Mouse (Mus musculus) cerebellum, adult 8-10 months (tissue): ENCODE measurements around the gene Gm20388.
A peak's percentile ranks its signal among the peaks of the same experiment; 100 is the strongest.
"Not testable (repeated sequence)": the region's sequence is repeated elsewhere in the genome, so short reads cannot be mapped to it uniquely, and the experiment has no call there.

Experiments
- DNase-seq: peaks from one replicate; pipeline ENCODE4 v3.0.0; 2022

The Gm20388 gene

DNA sequence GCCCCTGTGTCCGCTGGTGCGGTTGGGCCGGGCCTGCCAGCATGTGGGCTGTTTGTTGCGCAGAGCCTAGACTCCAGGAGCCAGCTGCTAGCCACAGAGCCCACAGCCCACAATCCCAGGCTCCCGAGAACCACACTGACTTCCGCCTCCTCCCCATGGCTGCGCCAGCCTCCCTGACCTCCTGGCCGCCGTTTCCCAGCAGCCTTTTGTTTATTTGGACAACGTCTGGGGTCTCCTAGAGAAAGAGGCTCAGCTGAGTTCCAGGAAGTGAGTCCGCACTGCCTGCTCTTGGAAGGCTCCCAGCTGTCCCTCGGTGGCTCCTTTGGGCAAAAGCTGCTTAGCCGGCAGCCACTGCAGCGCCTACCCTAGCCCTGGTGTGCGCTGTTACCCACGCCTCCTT, 1754.7 kb downstream of the Gm20388 start:
- no peak for DNase-seq

DNA sequence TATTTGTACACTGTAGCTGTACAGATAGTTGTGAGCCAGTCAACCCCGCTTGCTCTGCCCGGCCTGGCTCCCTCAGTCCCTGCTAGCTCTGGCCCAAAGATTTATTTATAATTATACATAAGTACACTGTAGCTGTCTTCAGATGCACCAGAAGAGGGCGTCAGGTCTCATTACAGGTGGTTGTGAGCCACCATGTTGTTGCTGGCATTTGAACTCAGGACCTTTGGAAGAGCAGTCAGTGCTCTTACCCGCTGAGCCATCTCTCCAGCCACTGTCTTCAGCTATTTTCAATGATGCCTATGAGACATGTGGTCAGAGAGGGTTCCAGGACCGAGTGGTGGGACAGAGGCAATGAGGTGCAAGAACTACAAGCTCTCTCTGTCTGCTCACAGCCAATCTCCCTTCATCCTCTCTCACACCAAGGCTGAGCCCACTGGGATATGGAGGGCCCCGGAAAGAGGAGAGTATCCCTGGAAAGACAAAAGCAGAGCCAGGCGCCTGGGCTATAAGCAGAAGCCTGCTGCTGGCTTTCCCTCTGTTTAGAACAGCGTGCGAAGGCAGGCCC, 1757.4 kb downstream of the Gm20388 start:
- not testable (repeated sequence) for DNase-seq

DNA sequence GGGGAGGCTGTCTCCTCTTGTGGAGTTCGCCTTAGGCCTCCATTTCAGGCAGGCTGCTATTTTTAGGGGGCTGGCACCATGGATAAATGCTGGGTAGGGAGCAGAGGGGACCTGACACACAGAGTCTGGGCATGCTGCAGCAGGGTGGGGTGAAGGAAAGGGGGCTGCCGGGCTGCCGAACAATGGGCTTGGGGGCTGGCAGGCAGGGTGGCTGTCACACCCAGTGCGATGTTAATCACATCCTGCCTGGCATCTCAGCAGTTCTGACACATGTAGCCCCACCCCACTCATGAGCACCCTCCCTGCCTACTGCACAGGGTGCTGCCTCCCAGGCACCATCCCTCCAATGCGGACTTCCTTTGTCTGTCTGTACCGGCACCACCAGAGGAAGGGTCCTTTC, 1757.9 kb downstream of the Gm20388 start:
- no peak for DNase-seq

DNA sequence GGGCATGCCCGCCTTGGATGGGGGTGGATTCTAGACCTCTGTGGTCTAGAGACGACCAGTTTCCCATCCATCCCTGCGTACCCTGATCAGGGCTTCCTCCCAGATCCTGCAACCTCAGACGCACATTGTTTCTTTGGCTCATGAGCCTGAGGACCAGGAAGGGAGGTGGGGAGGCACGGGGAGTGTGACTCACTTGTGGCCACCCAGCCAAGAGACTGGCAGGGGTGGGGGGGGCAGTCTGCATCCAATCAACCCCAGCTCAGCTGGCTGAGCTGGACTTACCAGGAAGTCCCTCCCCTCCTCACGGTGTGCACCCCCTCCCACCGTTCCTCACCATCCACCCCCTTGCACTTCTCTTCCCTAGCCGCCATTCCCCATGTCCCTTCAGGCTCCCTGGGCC, 1758.6 kb downstream of the Gm20388 start:
- no peak for DNase-seq

DNA sequence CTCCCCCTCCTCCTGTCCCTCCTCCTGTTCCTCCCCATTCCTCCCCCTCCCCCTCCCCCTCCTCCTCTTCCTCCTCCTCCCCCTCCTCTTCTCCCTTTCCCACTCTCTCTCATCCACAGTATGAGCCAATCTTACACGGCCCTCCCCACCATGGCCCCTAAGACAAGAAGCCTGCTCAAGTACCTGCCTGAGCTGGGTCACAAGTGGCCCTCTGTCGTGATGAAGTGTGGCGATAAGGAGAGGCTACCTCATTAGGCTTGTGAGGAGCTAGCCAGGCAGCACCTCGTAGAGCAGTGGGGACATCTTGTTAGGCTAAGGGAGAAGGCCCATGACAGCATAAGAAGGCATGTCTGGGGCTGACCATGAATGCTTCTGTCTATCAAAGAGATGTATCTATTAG, 1762.5 kb downstream of the Gm20388 start:
- no peak for DNase-seq

DNA sequence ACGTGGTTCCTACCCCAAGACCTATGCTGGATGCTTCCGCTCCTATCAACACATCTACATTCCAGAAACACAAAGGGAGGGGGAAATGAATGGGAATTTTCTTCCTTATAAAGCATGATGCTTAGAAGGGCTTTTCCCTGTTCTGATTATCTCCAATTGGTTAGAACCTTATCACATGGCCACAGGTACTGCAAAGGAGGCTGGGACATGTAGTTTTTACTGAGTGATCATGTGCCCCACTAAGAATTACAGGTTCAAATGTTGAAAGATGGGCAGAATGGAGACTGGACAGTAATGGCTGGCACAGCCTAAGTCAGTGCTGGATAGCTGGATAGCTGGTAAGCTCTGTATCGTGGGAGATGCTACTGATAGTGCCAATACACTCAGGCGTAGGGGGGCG, 1763.3 kb downstream of the Gm20388 start:
- DNase-seq = no peak

DNA sequence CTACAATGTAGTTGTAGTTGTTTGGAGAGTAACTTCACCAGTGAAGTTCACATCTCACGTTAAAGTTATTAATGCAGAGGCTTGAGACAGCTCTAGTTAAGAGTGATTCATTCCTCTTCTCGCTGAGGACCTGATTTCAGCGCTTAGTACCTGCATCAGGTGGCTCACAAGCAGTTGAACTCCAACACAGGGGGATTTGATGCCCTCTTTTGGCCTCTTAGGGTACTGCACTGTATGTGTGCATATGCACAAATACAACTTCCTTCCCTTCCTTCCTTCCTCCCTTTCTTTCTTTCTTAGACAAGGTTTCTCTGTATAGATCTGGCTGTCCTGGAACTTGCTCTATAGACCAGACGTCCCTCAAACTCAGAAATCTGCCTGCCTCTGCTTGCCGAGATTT, 1763.9 kb downstream of the Gm20388 start:
- no peak for DNase-seq

DNA sequence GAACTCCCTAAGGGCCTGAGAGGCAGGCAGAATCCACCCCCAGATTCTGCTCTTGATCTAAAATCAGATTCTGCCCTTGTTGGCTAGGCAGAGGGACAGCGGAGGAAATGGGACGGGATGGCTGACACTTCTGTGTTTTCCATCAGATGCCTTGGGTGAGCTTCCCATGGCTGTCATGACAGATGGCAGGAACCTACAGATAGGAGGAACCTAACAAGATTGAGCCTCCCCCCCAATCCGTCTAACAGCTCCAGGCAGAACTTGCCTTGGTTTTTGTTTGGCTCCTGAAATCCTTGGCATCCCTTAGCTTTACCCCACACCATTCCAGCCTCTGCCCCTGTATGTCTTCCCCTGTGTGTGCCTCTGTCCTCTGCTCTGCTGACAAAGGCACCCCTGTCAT, 1764.5 kb downstream of the Gm20388 start:
- DNase-seq = no peak

DNA sequence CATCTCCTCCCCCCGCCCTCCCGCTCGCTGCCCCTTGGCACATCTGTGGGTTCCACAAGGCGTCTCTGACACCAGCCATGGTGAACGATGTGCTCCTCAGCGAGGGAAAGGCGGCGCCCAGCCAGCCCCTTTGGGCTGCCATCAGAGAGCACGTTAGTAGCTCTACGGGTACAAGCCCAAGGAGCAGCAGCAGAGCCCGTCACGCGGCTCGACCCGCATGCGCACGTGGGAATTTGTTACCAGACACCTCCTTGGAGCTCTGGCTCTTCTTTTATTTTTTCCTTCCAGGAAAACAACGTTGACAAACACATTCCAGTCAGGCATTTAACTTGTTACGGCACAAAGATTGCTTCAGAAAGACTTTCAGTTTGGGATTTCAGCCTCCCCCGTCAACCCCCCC, 1765.1 kb downstream of the Gm20388 start:
- no peak for DNase-seq

DNA sequence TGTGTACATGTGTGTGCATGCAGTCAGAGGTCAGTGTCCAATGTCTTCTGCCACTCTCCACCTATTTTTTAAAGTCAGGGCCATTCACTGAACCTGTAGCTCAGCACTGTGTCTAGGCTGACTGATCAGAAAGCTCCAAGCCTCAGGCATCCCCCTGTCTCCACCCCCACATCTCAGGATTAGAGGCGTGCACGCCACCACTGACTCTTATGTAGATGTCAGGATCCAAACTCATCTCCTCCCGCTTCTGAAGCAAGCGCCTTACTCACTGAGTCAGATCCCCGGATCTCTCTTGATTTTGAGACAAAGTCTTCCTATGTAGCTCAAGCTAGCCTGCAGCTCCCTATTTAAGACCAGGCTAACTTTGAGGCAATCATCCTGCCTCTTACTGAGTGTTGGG, 1768.1 kb downstream of the Gm20388 start:
- DNase-seq = no peak

DNA sequence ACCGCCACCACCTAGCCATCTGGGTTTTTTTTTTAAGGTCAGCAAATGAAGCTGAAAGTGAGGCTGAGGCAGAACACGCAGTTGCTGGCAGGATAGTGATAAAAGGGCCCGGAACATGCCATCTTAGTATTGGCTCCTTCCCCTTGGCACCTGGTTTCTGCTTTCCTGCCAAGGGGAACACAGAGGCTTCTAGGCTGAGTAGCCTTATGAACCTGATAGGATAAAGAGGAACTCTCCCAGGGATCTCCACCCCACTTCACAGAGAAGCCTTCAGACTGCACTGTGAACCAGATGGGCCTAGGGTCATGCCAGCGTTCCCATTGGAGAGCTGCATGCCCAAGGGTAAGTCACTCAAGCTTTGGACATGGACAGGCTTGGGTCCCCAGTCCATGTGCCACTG, 1770.3 kb downstream of the Gm20388 start:
- DNase-seq = peak; percentile 56

DNA sequence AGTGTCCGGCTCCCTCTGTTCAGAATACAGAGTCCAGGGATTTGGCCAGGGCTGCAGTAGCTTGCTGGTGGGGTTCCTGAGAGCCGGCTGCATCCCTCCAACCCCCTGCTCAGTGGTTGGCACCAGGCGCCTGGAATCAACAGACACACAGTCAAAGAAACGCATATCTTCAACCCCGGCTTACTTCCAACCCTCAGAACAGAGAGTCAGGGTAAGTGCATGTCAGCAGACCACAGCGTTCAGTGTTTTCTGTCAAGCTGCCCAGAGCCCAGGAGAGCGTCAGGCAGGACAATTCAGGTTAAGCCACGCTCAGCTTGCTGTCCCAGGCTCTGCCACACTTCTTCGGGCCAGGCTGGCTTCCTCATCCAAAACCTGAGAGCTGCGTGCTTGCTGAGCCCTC, 1770.8 kb downstream of the Gm20388 start:
- peak; percentile 49 for DNase-seq

DNA sequence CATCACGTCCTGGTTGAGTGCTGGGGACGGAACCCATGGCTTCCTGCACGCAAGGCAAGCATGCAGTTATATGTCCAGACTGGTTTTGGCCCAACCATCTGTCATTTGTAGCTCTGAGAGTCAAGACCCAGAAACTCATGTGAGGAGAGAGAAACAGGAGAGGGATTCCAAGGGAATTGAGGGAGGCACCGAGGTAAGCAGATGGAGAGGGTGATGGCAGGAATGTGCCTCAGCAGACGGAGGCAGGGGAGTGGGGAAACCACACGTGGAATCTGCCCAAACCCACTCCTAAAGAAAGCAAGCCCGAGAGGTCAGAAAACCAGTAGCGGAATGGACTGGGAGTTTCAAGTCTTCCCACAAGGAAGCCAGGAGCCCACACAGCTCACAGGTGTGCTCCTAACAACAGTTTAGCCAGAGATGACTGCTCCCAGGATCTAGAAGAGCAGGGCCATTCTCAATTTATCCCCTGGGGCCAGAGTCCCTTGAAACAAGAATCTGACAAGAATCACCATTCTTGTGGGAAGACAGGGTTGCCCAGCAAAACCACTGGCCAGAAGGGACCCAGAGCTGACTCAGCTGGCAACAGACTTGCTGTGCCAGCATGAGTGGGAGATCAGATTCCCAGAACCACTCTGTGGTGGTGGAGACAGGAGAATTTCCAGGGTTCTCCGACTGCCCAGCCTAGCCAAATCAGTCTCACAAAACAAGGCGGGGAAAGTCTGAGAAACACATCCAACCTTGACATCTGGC, 1772.6 kb downstream of the Gm20388 start:
- no peak for DNase-seq

DNA sequence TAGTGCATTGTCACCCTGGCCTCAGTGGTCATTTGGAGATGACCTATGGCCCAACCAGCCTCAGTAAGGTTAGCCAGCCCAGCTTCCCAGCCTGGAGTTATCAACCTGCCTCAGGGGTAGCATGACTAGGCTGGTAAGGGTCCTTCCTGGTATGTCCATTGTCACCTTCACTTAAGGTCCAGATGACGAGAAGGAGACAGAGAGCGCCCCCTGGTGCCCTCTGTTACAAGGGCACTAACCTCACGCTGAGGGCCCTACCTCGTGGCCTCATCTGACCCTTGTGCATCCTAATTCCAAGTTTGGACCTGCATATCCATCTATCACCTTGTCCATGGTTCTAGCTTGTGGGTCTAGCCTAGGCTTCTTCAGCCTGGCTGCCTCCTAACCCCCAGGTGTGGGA, 1774.8 kb downstream of the Gm20388 start:
- peak; percentile 71 for DNase-seq

DNA sequence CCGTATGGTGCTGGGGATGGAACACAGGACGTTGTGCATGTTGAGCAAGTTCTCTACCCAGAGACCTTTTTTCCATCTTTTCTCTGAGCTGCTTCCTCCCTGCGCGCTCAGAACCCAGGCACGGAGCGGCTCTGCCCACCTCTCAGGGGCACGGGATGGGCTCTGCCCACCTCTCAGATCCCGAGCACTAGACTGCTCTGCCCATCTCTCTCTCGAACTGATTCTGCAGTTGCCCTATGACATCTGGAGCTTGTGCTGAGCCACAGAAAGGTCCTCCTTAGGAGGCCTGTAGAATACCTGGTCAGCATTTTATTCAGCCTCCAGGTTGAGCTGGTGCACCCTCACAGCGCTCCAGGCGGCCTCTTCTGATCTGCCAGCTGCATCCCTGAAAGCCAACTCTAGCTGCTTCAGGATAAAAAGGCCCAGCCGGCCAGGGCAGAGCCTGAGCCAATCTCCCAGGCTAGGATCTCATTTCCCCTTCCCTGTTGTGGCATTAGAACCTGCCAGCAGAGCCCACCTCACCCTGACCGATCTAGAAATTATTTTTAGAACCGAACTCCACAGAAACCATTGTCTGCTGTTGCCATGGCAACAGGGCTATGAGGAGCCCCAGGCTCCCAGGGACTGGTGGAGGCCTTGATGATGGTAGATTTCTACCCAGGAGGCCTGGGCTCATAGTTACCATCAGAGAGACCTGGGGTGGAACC, 1777.0 kb downstream of the Gm20388 start:
- DNase-seq = no peak

DNA sequence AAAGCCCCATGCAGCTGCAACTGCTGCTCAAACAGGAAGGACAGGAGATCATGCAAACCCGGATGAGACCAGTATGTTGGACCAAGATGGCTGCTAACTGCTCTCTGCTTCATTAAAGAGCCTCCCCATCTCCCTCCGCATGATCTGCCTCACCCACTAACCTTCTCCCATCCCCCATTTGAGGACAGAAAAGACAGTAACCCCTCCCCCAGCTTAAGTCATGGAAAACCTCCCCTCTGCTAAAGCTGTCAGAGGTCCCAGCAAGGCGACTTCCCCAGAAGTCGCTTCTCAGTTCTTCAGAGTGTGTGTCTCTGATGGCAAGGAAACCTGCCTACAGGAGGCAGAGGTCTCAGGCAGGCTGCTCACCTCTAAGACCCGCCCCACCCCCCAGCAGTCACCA, 1777.9 kb downstream of the Gm20388 start:
- DNase-seq = no peak

DNA sequence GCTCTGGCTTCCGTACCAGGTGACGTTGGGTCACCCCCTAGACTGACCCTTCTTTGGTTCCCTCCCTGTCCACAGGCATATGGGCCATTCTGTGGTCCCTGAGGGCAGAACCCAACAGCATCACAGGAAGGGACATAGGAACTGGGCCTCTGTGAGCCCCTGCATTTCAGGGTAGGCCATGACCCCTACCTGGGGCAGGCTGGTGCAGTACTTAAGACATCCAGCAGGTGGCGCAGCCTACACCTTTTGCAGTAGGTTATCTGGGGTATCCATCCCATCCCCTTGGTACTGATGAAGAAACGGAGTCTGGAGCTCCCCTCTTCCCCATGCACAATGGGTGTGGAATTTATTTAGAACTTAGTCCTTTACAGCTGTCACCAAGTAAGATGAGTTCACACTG, 1783.8 kb downstream of the Gm20388 start:
- DNase-seq = peak; percentile 82

DNA sequence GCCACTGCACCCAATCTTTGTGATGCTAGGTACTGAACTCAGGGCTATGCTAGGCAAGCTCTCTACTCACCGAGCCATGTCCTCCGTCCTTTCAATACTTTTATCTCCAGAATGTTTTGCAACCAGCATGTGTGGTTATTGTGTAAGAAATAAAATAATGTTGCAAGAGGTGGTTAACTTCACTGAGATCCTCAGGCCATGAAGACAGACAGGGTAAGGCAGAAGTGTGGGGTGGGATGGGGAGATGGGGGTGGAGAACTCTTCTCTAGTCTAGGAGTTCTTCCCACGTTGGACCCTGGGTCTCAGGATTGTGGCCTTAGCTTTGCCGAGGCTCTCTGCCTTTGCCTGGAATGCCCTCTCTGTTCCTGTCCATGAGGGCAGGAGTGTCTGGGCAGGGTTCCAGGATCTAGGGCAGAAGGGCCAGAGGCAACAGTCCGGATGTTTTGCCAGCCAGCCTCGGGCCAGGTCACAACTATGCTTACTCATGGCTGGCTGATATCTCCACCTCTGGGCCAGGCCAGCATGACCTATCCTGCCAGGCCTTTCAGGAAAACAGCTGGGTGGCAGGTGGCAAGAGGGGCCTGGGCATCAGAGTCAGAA, 1785.0 kb downstream of the Gm20388 start:
- DNase-seq = no peak

DNA sequence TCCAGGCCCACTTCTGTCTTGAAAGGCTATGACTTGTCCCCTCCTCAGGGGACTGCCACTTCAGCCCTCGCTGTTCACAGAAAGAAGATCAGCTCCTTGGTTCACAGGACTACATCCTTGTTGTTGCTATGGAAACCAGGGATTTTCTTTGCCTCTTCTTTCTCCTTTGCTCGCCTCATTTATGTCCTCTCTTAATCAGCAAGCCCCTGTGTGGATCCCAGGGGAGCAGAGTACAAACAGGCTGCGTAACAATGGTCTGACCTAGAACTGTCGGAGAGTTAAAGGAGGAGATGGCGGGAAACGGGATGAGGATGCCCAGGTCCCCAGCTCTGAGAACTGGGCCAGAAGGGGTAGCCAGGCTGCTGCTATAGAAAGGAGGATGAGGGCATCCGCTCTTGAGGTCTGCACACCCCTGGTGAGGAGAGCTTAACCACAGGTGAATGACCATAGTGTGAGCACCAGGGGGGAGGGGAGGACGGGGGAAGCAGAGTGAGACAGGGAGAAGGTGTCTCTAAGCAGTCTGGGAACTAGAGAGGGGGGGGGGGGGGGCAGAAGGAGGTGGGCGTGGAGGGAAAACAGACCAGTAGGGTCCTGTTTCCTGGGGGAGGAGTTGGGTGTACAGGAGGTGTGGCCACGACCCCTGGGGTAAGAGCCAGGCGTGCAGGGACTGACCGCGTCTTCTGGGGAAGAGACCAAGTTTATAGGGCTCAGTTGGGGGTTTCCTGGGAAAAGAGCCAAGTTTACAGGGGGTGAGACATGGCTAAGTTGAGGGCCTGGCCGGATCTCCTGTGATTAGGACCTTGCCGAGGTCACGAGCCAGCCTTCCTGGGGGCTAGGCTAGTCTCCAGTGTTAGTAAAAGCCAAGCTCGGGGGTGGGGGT, 1787.3 kb downstream of the Gm20388 start:
- DNase-seq = peak; percentile 74

DNA sequence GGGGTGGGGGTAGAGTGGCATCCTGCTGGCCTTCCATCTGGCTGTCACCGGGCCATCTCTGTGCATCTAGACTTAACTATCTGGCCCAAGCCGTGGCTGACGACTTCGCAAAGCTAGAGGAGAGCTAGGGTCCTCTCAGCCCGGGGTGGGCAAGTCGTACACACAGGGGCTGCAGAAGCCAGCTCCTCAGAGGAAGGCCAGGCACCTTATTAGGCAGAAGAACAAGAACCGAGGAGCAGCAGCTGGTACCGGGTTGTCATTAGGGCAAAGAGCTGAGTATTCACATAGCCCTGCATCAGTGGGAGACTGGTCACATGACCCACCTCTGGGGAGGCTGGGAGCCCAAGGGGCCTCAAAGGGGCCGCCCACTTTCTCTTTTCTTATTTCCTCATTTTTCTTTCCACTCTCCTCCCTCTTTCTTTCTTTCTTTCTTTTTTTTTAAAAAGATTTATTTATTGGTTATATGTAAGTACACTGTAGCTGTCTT, 1788.0 kb downstream of the Gm20388 start:
- DNase-seq = no peak

DNA sequence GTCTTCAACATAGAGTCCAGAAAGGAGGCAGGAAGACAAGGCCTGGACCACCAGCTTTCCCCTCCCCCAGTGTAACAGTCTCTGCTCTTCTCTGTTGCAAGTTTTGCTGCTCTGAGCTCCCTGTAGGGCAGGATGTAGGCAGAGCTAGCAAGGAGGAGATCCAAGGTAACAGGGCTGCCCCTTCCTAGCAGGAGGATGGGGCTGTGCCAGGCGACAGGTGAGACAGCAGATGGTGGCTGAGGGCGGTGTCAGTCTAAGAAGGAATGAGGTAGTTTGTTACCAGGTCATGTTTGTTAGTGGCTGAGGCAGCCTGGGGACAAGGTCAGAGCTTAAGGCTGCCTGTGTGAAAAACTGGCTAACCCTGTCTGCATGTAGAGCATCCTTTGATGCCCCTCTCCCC, 1789.3 kb downstream of the Gm20388 start:
- peak; percentile 96 for DNase-seq

DNA sequence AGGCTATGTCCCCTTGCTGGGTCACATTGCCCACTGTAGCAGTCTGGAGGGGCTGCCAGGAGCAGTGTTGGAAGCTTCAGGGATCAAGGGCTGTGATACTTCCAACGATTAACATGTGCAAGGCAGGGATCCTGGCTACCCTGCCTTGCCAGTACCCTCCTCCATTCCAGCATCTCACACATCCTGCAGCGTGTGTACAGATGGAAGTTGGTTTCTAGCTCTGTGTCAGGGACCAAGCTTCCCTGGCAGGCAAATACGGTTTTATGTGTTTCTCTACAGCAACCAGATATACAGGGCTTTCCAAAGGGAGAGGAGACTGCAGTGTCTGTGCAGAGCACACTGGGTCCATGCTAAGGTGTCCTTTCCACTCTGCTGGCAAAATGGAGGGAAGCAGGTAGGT, 1794.5 kb downstream of the Gm20388 start:
- no peak for DNase-seq

DNA sequence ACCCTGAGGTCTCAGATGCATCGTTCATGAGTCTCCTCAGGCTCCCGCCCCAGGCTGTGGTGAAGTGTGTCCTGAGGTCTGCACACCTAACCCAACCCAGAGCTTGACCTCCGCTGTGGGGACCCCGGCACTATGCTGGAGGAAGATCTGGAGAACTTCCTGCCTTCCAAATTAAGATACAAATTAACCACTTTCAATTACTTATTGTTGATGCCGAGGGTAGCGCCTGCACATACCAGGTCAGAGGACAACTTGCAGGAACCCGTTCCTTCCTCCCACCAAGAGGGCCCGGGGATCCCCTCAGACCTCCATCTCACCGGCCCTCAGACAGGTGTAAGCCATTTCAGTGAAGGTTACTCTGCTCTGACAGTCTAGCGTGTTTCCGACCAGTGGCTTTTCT, 1796.3 kb downstream of the Gm20388 start:
- no peak for DNase-seq
